Mouse (Mus musculus) heart, adult 2 months (tissue): ENCODE results near the gene Ythdf1.

ENCODE experiments used
- EP300 ChIP-seq: fragments of 200-500 bp; IDR thresholded peaks from 2 replicates; pipeline ENCODE4 v1.6.1; 2011; ENCODE audit warnings: low read depth, low read length, control low read depth; ENCODE audit not compliant: insufficient read depth
- POLR2A ChIP-seq: fragments of 200-500 bp; IDR thresholded peaks from 2 replicates; pipeline ENCODE4 v1.6.1; 2011; ENCODE audit warnings: mild to moderate bottlenecking, low read depth, low read length, control low read depth; ENCODE audit not compliant: insufficient read depth

DNA sequence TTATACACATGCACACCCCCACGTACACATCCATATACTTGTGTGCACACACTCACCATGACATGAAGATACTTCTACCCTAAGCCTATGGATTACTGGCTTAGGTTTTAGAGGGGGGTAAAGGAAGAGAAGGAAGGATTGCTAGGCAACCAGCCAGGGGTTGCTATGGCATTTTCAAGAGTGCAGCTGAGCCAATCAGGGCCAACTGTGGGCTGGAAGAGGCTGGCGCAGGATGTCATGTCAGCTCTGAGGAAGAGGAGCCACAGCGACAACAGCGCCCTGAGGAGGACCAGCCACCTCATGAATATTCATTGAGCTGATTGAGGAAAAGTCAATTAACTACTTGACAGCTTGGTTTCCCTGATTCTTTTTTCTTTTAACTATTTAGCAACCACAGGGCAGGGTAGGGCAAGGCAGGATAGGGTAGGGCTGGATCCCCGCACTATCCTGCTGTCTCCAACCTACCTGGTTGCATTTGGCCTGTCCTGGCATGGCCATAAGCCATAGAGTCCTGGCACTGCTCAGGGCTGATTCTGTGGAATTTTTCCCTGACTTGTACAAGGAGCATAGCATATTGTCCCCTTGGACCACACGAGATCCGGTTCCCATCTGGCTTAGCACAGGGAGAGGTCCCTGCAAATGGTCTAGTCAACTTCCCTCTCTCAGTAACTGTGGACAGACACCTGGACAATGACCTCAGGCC, 41.2 kb downstream of the Ythdf1 start:
- TF ChIP-seq EP300: no peak
- TF ChIP-seq POLR2A: no peak
